Mouse (Mus musculus): Measurements from ENCODE around the gene Nav2.

Gene Nav2

GRCm38 (mm10) chr7:48998097-48998496, 89.6 kb downstream of the Nav2 start:
- intact Hi-C loops (cut with DNase I): no loop called here

DNA sequence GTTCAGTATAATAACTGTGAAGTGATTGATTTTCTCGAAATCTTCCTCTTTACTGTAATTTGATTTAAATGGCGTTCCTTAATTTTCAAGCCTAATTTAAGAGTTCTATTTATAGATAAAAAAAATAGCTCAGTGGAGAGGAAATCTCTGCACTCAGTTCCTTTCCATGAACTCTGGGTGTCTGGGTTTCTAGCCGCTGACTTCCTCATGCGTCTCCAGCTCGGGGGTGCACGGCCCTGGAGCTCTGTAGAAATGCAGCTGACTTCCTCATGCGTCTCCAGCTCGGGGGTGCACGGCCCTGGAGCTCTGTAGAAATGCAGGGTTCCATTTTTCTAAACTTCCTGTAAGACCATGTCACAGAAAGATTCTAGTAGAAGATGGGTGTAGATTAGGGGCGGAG, 90.1 kb downstream of the Nav2 start:
- intact Hi-C loops (cut with DNase I): no loop called here

DNA sequence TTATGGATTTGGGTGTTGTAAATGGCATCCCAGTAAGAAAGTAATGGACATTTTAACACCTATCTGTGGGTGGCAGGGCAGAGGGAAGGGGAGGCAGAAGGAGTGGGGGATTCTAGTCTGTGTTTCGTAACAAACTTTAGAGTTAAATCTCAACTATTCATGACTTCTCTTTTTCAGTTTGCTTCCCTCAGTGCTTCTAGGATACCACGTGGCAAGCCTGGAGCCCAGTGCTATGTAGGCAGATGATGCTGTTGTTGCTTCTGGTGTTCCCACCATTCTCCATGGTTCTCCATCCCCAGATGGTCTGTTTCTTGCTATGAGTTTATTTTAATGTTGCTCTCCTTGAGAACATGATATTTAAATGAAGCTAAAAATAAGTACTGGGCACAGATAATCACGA, 92.3 kb downstream of the Nav2 start:
- intact Hi-C loops (cut with DNase I): no loop called here

GRCm38 (mm10) chr7:49004402-49004801, 95.9 kb downstream of the Nav2 start:
- intact Hi-C loops (cut with DNase I): no loop called here

DNA sequence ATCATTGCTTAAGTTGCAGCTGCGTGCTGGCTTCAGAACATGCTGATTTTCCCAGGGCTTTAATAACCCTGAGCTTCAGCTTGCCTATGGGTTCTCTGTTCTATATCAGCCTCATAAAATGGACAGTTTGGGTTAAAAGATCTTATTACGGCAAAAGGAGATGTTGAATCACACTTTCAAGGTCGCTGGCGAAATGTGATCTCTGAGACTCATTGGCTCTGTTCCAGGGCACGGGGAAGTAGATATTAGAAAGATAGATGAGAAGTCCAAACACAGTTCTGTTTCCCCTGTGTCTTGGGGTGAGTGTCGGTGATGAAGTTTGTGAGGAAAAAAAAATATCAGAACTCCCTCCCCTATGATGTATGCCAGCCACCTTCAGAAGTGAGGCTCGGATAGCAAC, 98.4 kb downstream of the Nav2 start:
- intact Hi-C loops (cut with DNase I): no loop called here

GRCm38 (mm10) chr7:49010739-49011138, 102.2 kb downstream of the Nav2 start:
- intact Hi-C loops (cut with DNase I): no loop called here

GRCm38 (mm10) chr7:49012027-49012426, 103.5 kb downstream of the Nav2 start:
- intact Hi-C loops (cut with DNase I): no loop called here

DNA sequence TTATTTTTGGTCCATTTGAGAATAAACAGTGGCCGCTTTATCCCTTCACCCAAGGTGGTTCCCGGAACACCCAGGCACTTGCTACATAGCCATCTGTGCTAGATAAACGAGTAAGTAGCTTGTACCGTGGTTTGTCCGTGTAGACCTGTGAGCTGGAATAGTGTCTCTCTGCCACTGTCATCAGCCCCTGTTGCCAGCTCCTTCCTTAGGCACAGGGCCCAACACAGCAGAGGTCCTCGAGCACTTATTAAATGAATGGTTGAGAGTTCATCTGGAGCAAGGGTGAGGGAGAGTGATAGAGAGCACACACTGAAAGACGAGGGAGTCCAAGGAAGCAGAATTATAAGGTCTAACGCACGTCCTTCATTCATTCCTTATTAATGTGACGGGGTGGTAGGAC, 106.0 kb downstream of the Nav2 start:
- intact Hi-C loops (cut with DNase I): no loop called here

DNA sequence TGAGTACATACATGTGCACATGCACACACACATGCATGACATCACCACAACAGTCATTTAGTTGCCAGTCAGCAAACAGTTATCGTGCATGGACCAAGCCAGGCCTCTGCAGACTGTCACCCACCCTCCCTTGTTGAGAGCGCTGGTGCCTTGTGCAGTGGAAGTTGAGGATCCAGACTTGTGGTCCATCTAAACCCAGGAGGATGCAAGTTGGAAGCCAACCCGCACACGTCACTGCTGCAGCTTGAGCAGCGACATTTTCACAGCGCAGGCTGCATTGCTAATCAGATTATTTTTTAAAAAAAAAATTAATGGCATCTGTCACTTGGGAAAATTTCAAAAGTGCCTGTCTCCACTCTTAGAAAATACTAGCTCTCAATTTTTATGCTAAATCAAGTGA, 106.8 kb downstream of the Nav2 start:
- intact Hi-C loops (cut with DNase I): no loop called here

- intact Hi-C loops (cut with DNase I): no loop called here
These were observed 107.6 kb downstream of the Nav2 start for GRCm38 (mm10) chr7:49016088-49016487.

DNA sequence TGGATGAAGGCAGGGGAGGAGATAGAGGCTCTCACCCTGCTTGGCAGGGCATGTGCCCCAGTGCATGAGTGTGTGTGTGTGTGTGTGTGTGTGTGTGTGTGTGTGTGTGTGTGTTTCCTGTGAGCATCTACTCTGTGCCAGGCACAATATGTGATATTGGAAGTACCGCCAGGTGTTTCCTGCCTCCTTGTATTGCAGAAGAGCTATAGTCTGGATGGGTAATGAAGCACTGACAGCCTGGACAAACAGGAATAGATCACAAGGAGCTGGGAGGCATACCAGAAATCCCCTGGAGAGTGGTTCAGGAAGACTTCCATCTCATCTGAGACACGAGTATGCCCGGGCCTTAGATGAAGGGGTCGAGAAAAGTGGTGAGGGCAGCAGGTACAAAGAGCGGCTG, 109.3 kb downstream of the Nav2 start:
- intact Hi-C loops (cut with DNase I): no loop called here

DNA sequence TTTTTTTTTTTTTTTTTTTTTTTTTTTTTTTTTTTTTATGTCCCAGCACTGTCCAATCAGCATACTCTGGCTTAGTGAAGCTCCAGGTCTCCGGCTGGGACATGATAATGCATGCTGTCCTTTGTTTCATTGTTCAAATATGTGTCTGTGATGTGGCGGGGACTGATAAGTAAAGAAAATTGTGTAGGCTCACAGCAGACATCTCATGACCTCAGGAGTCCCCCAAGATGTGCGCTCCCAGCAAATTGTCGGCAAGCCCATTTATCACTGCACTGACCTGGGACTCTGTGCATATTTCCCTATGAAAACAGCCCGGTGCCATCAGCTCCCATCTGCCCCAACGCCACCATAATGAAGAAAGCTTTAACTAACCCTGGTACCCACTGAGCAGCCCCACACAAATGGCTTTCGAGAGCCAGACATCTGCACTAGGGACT, 110.0 kb downstream of the Nav2 start:
- intact Hi-C loops (cut with DNase I): no loop called here

DNA sequence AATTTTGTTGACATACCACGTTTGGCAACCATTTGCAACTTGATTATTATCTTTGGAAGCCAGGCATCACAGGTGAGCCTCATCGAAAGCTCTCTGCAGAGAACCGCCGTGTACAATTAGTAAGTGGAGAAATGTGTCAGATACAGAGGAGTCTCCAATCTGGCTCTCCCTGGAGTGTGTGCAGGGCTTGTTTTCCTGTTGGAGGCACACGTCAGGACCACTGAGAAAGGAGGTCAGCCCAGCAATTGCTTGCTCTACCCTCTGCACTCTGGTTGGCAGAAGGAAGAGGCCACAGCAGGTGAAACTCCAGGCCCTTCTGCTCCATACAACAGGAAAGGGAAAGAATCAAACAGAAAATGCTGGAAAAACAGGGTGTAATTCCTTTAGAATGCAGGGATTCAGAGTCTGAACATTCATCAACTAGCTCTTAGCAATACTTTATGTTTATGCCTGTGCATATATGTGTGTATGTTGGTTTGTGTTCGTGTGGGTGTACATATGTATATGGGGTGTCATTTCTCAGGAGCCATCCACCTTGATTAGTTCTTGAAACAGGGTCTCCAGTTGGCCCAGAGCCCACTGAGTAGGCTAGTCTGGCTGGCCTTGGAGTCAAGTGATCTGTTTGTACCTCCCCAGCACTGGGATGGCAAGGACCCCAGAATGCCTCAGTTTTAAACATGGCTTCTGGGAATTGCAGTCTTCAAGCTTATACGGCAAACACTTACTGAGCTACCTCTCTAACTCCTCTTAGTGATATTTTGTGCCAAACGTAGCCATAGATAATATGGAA, 116.7 kb downstream of the Nav2 start:
- intact Hi-C loops (cut with DNase I): no loop called here

GRCm38 (mm10) chr7:49025991-49026390, 117.5 kb downstream of the Nav2 start:
- intact Hi-C loops (cut with DNase I): no loop called here

DNA sequence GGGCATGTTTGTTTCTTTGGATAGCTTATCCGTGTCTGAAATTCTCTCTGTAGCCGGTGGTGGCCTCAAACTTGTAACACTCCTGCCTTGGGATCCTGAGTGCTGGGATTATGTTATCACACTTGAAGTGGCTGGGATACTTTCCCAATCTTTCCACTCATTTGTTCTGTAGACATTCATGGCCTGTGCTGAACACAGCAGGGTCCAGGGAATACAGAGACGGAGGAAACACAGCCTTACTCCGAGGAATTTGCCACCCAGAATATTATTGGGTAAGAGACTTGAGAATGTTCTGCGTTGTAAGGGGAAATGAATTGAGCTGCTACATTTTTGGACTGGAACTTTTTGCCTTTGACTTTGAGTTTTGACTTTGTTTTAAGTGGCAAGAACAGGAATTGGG, 118.0 kb downstream of the Nav2 start:
- intact Hi-C loops (cut with DNase I): no loop called here

GRCm38 (mm10) chr7:49029282-49030012, 120.9 kb downstream of the Nav2 start:
- intact Hi-C loops (cut with DNase I): no loop called here

DNA sequence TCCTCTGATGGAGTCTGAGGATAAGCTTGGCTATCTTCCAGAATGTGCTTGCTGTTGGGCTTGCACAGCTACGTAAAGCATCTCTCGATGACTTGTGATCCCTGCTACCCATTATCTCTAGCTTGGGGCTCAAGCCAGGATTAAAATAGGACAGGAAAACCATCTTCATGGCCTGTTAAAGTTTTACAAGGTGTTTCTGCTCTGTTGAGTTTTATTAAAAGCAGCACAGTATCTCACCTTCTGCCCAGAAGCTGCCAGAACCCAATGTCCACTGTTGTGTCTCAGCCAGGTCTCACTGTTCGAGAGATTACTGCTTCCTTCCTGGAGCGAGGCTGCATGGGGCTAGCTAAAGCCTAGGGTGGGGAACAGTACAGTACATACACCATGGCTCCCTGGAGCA, 123.7 kb downstream of the Nav2 start:
- intact Hi-C loops (cut with DNase I): no loop called here

GRCm38 (mm10) chr7:49034253-49034652, 125.7 kb downstream of the Nav2 start:
- intact Hi-C loops (cut with DNase I): no loop called here

GRCm38 (mm10) chr7:49040163-49040562, 131.6 kb downstream of the Nav2 start:
- intact Hi-C loops (cut with DNase I): no loop called here

DNA sequence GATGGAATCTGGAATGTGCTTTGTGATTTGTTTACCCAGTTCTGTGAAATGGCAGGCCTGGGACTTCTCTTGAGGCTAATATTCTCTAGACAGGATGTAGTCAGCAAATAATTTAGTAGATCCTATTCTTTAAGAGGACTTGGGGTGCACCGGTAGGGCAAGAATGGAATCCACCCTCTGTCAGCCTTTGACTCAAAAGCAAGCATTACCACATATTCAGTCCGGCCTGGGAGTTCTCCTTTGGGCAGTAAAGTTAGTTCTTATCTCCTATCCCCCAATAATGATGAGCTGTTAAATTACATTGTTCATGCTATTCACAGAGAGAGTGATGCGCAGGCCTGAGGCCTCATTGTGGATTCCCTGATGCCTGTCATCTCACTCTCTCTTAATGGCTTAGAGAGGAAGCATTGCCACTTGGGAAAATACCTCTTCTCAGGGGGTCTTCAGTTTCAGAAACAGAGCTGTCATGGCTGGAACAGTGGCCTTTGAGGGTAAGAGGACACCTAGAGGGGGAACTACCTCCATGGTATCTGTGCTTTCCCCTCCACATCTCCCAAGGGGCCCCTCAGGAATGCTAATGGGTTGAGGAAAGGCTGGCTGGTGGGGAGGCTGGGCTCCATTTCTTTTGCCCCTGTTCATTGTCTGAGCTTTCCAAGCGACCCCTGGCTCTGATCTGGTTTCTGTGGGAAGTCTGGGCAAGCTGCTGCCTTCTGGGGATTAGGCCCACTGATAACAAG, 133.0 kb downstream of the Nav2 start:
- intact Hi-C loops (cut with DNase I): no loop called here

GRCm38 (mm10) chr7:49045499-49046346, 137.2 kb downstream of the Nav2 start:
- intact Hi-C loops (cut with DNase I): no loop called here

All from adrenal gland (tissue).